ENCODE assay signal across 8 mouse cellular contexts in the genomic region with DNA sequence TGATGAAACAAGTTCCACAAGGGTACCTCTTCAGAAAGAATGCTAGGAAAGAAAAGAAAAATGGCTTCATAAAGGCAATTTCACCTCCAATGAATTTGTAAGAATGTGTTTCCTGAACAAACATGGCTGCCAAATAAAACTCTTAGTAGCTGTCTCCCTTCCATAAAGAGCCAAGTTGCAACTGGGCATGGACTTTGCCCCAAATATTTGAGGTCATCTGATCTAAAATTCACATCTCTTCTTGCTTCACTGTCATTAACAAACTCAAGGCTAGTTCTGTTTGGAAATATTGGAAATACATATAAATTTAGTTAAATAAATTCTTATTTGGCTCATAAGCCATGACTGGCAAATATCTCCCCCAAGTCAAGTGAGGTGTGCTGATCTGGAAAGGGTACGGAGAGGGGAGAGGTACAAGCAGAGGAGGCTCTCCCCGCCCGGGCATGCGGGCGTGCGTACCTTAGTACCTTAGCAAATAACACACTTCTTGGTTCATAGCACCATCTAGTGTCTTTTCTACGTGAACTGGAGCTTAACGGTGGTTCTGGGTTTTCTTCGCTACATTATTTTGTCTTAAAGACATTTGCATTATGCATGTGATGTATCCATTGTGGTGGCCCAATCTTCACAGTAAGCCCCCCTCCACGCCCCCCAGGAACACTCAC.
A peak's percentile ranks its signal among the peaks of the same experiment; 100 is the strongest.
DNase-seq lines count a peak whose midpoint lies in the region; ATAC-seq lines count a peak whose summit lies in the region.

No protein-coding gene starts in this region.

- H3K36me3 ChIP-seq in heart, embryonic 15.5 days = peaks cover 13% of the 10 kb centered on the region
- H3K36me3 ChIP-seq in liver, embryonic 13.5 days = peaks cover 16% of the 10 kb centered on the region

- no peak overlapping the region for H3K9ac ChIP-seq in heart, embryonic 15.5 days
- H3K9ac ChIP-seq in liver, embryonic 13.5 days = no peak overlapping the region

- WGBS in heart, embryonic 15.5 days = 40% methylated on average over 10 of the region's 10 CpGs
- 34% methylated on average over 10 of the region's 10 CpGs for WGBS in liver, embryonic 13.5 days (ENCODE audit: insufficient replicate concordance)

- no peak overlapping the region for H3K4me2 ChIP-seq in heart, embryonic 15.5 days
- H3K4me2 ChIP-seq in liver, embryonic 13.5 days = no peak overlapping the region

- peaks cover 23% of the 10 kb centered on the region for H3K4me1 ChIP-seq in heart, embryonic 15.5 days (replicated peaks)
- peaks cover 14% of the 10 kb centered on the region for H3K4me1 ChIP-seq in liver, embryonic 13.5 days (replicated peaks)

- H3K9me3 ChIP-seq in heart, embryonic 15.5 days (replicated peaks) = no peaks in the 10 kb centered on the region
- H3K9me3 ChIP-seq in liver, embryonic 13.5 days (replicated peaks) = no peaks in the 10 kb centered on the region

- intact Hi-C loops in heart, postnatal 14 days (cut with DNase I) = loop anchor here (5.0 kb wide), 2 partner anchors 63 to 417 kb away; a partner anchor contains a TSS

- no peak for ATAC-seq in heart, embryonic 15.5 days (replicated peaks; ENCODE audit: insufficient number of reproducible peaks, insufficient read depth, low FRiP score, low read depth)
- ATAC-seq in common myeloid progenitor, adult 5-6 weeks (replicated peaks; ENCODE audit: low read depth, poor library complexity, severe bottlenecking) = peak; percentile 74
- ATAC-seq in inflammation-experienced regulatory T-cells, adult 6 months = peak; percentile 68
- peak; percentile 44; the same call in 1 of the 2 replicates for ATAC-seq in liver, embryonic 13.5 days (ENCODE audit: low read depth)

- H3K27me3 ChIP-seq in heart, embryonic 15.5 days = no peaks in the 10 kb centered on the region
- H3K27me3 ChIP-seq in liver, embryonic 13.5 days = peaks cover 4% of the 10 kb centered on the region; the same call in 1 of the 2 replicates

- DNase-seq in heart, postnatal 14 days = no peak
- peak; percentile 85 for DNase-seq in ES-CJ7 (ENCODE audit: low read depth, low spot score)
- DNase-seq in liver, embryonic 13.5 days = no peak
- DNase-seq in retina, postnatal 1 day = peak; percentile 67
- no peak for DNase-seq in ovary, postnatal 36 days (ENCODE audit: low spot score)

- H3K27ac ChIP-seq in heart, embryonic 15.5 days = peak overlapping the region; percentile 42; the same call in 1 of the 2 replicates
- no peak overlapping the region for H3K27ac ChIP-seq in liver, embryonic 13.5 days

- H3K4me3 ChIP-seq in heart, embryonic 15.5 days = no peak overlapping the region
- no peak overlapping the region for H3K4me3 ChIP-seq in liver, embryonic 13.5 days (replicated peaks)

Comparison
In these comparisons a context has a peak if more than half of its experiments do, and no peak if none do; other contexts are left out.
1. DNase-seq: peak in ES-CJ7 (single experiment) and retina, postnatal 1 day (single experiment); none in heart, postnatal 14 days (0 of 2), liver, embryonic 13.5 days (single experiment) and ovary, postnatal 36 days (single experiment).